Mouse (Mus musculus): Measurements from ENCODE around the gene Swap70.

GRCm38 (mm10) chr7:110271814-110272213, 50.3 kb downstream of the Swap70 start:
- TF ChIP-seq CTCF (IDR thresholded peaks at IDR 0.05; ENCODE audit: extremely low read depth, insufficient read length, insufficient replicate concordance, low read depth, low read length) (no peak), POLR2A (IDR thresholded peaks at IDR 0.05; ENCODE audit: low read depth, low read length) (no peak)

Measured in small intestine, adult 2 months (tissue).